Mouse (Mus musculus): ENCODE measurements at regions not wholly inside any gene's neighbourhood (a gene's known extent, or its start where the extent isn't known, plus 50 kb on each side); places are given as distances from the start of the nearest gene placed in this dataset.
"Not testable (repeated sequence)": the region's sequence is repeated elsewhere in the genome, so short reads cannot be mapped to it uniquely, and the experiment has no call there.

GRCm38 (mm10) chr15:44851346-44852064, 4717.3 kb downstream of the 9330182O14Rik start:
- no peak for DNase-seq (ENCODE audit: extremely low spot score in 1 of 2, low spot score in 2 of 2)
- intact Hi-C loops (cut with DNase I): loop anchor here (10.0 kb wide), 1 partner anchor 173 kb away; no protein-coding TSS in a partner anchor

GRCm38 (mm10) chr15:44857080-44857479, 4722.9 kb downstream of the 9330182O14Rik start:
- intact Hi-C loops (cut with DNase I): loop anchor here (10.0 kb wide), 1 partner anchor 168 kb away; no protein-coding TSS in a partner anchor
- no peak for DNase-seq (ENCODE audit: extremely low spot score in 1 of 2, low spot score in 2 of 2)

- DNase-seq (ENCODE audit: extremely low spot score in 1 of 2, low spot score in 2 of 2): no peak
- intact Hi-C loops (cut with DNase I): loop anchor here (10.0 kb wide), 1 partner anchor 165 kb away; no protein-coding TSS in a partner anchor
These were observed 4725.2 kb downstream of the 9330182O14Rik start for GRCm38 (mm10) chr15:44859369-44859768.

- no peak for DNase-seq (ENCODE audit: extremely low spot score in 1 of 2, low spot score in 2 of 2)
- intact Hi-C loops (cut with DNase I): no loop called here
These were observed 4726.1 kb downstream of the 9330182O14Rik start for GRCm38 (mm10) chr15:44860204-44860806.

GRCm38 (mm10) chr15:44868537-44868936, 4734.4 kb downstream of the 9330182O14Rik start:
- intact Hi-C loops (cut with DNase I): no loop called here

GRCm38 (mm10) chr15:44869023-44869422, 4734.9 kb downstream of the 9330182O14Rik start:
- no peak for DNase-seq (ENCODE audit: extremely low spot score in 1 of 2, low spot score in 2 of 2)

More at GRCm38 (mm10) chr15:44868537-44868936, 4734.4 kb downstream of the 9330182O14Rik start:
- DNase-seq (ENCODE audit: extremely low spot score in 1 of 2, low spot score in 2 of 2): no peak

GRCm38 (mm10) chr15:44869672-44870071, 4735.5 kb downstream of the 9330182O14Rik start:
- DNase-seq (ENCODE audit: extremely low spot score in 1 of 2, low spot score in 2 of 2): no peak
- intact Hi-C loops (cut with DNase I): no loop called here

More at GRCm38 (mm10) chr15:44869023-44869422, 4734.9 kb downstream of the 9330182O14Rik start:
- intact Hi-C loops (cut with DNase I): no loop called here

GRCm38 (mm10) chr15:44870934-44871333, 4736.8 kb downstream of the 9330182O14Rik start:
- intact Hi-C loops (cut with DNase I); DNase-seq (ENCODE audit: extremely low spot score in 1 of 2, low spot score in 2 of 2): not testable (repeated sequence)

- DNase-seq (ENCODE audit: extremely low spot score in 1 of 2, low spot score in 2 of 2): no peak
- intact Hi-C loops (cut with DNase I): no loop called here
These were observed 4748.1 kb downstream of the 9330182O14Rik start for GRCm38 (mm10) chr15:44882219-44882618.

- intact Hi-C loops (cut with DNase I): no loop called here
- no peak for DNase-seq (ENCODE audit: extremely low spot score in 1 of 2, low spot score in 2 of 2)
These were observed 4757.4 kb downstream of the 9330182O14Rik start for GRCm38 (mm10) chr15:44891544-44891943.

GRCm38 (mm10) chr15:44896220-44896619, 4762.1 kb downstream of the 9330182O14Rik start:
- DNase-seq (ENCODE audit: extremely low spot score in 1 of 2, low spot score in 2 of 2): peak in 1 of 2 experiments; percentile 63
- intact Hi-C loops (cut with DNase I): no loop called here

- no peak for DNase-seq (ENCODE audit: extremely low spot score in 1 of 2, low spot score in 2 of 2)
- intact Hi-C loops (cut with DNase I): no loop called here
These were observed 4763.4 kb downstream of the 9330182O14Rik start for GRCm38 (mm10) chr15:44897572-44897971.

GRCm38 (mm10) chr15:44907133-44907532, 4773.0 kb downstream of the 9330182O14Rik start:
- no peak for DNase-seq (ENCODE audit: extremely low spot score in 1 of 2, low spot score in 2 of 2)
- intact Hi-C loops (cut with DNase I): no loop called here

GRCm38 (mm10) chr15:44913434-44913833, 4779.3 kb downstream of the 9330182O14Rik start:
- DNase-seq (ENCODE audit: extremely low spot score in 1 of 2, low spot score in 2 of 2): no peak
- intact Hi-C loops (cut with DNase I): no loop called here

- DNase-seq (ENCODE audit: extremely low spot score in 1 of 2, low spot score in 2 of 2): no peak
- intact Hi-C loops (cut with DNase I): no loop called here
These were observed 4780.8 kb downstream of the 9330182O14Rik start for GRCm38 (mm10) chr15:44915005-44915404.

- intact Hi-C loops (cut with DNase I): no loop called here
- DNase-seq (ENCODE audit: extremely low spot score in 1 of 2, low spot score in 2 of 2): no peak
These were observed 4782.3 kb downstream of the 9330182O14Rik start for GRCm38 (mm10) chr15:44916479-44916878.

GRCm38 (mm10) chr15:44924686-44925085, 4790.5 kb downstream of the 9330182O14Rik start:
- intact Hi-C loops (cut with DNase I): no loop called here

GRCm38 (mm10) chr15:44927058-44927457, 4792.9 kb downstream of the 9330182O14Rik start:
- no peak for DNase-seq (ENCODE audit: extremely low spot score in 1 of 2, low spot score in 2 of 2)
- intact Hi-C loops (cut with DNase I): no loop called here

More at GRCm38 (mm10) chr15:44924686-44925085, 4790.5 kb downstream of the 9330182O14Rik start:
- DNase-seq (ENCODE audit: extremely low spot score in 1 of 2, low spot score in 2 of 2): no peak

- no peak for DNase-seq (ENCODE audit: extremely low spot score in 1 of 2, low spot score in 2 of 2)
- intact Hi-C loops (cut with DNase I): no loop called here
These were observed 4814.5 kb downstream of the 9330182O14Rik start for GRCm38 (mm10) chr15:44948626-44949025.

Measured in left cerebral cortex, postnatal 10 days (tissue).